Mouse (Mus musculus) gastrocnemius, adult 18-20 months (tissue): ENCODE measurements around the gene Gdpd3. TPM values are rescaled to one million over a fixed set of nuclear protein-coding genes. Genes with fewer than 3 reads are reported as not detected.
"Not testable (repeated sequence)": the region's sequence is repeated elsewhere in the genome, so short reads cannot be mapped to it uniquely, and the experiment has no call there.

Source experiments
- DNase-seq: peaks from one replicate; pipeline ENCODE4 v3.0.0; 2021; ENCODE audit warnings: low spot score
- total RNA-seq, 2 experiments: library from RNA; stranded (reverse); gene quantifications; 2 replicates each; pipeline ENCODE4 v1.2.3; 2021

The Gdpd3 gene
- total RNA-seq, 2 experiments from 2014 or later: 0.46 TPM; not detected in 1

- peak; percentile 72 for DNase-seq
Observed at GRCm38 (mm10) chr7:126760391-126760802, 5.7 kb upstream of the Gdpd3 start.

DNA sequence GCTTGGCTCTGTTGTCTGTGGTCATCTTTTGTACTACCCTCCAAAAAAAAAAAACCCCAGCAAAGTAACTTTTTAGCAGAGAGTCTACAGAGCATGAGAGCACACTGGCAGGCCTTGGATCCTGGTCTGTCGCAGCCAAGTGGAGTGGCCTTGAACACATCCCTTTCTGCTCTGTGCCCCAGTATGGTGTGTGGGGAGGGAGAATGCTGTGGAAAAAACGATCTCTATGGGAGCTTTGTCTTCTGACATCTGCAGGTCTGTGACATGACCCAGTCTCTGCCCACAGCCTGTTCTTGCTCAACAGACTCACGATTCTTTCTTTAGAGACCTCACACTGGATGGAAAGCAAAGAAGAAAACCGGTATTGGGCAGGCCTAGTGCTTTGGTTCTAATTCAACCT is 5.2 kb upstream of the Gdpd3 start:
- no peak for DNase-seq

DNA sequence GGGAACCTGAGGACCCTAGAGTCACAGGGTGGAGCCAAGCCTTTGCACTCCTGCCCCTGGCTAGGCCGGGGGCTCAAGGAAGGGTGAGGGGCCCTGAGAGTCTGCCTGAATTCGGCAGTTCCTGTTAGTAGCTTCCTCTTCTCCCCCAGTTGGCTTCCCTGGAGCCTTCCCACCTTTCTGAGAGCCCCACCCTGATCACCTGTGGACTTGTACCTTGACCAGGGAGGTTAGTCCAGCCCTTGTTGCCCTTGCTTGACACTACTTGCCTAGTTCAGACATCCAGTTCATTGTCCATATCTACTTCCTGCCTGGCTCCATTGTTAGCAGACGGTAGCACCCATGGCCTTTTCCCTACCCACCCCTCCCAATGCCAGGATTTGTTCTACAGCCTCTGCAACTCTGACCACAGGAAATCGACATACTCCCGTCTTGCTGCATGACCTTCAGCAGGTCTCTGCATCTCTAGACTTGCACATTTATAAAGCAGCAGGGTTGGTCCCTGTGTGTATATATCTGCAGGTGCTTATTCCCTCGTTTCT is 4.5 kb upstream of the Gdpd3 start:
- DNase-seq: no peak

GRCm38 (mm10) chr7:126762471-126763008 is 3.6 kb upstream of the Gdpd3 start:
- no peak for DNase-seq

DNA sequence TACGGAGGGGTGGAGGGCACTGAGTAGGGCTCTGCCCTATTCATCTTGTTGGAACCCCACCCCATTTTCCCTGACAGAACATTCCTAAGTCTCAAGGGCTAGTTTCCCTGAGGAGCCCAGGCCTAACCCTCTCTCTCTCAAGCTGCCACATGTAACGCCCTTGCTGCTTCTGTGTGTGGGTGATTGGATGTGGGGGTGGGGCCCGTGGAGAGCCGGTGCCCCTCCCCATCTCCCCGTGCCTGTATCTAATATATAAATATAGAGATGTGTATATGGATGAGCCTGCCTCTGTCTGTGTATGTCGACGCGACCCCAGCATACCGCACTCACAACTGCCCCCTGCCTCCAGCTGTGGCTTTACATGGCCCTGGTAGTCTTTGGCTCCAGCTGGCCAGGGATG is 594 bp upstream of the Gdpd3 start:
- DNase-seq: no peak

GRCm38 (mm10) chr7:126767001-126767400 is 867 bp downstream of the Gdpd3 start:
- no peak for DNase-seq

DNA sequence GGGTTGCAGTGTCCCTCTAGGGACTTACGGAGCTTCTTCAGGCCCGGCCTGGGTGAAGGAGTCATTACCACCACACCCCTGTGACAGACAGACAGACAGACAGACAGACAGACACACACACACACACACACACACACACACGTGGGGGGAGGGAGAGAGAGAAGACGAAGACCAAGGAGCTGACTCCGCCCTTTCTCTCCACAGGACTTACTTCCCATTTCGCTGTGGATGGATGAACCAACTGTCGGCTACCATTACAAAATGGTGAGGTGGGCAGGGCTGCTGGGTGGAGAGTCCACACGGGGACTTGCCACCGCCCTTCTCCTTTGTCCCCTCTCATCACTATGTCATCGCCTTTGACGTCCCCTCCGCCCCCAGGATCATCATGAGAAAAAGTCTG is 4.7 kb downstream of the Gdpd3 start:
- no peak for DNase-seq

- DNase-seq: no peak
Observed at GRCm38 (mm10) chr7:126773351-126773750, 7.2 kb downstream of the Gdpd3 start.

DNA sequence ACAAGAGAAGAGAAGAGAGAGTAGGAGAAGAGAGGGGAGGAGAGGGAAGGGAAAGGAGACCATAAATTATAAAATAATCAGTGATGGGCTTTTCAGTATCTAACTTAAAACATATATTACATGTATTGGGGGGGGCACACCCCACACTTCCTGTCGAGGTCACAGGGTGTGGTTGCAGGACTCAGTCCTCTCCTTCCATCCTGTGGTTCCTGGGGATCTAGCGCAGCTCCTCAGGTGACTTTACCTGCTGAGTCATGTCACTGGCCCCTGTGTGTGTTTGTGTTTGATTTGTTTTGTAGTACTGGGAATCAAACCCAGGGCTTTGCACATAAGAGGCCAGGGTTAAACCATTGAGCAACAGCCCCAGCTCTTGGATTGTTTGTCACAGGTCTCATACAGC is 8.3 kb downstream of the Gdpd3 start:
- no peak for DNase-seq

- no peak for DNase-seq
Observed at GRCm38 (mm10) chr7:126775185-126775977, 9.2 kb downstream of the Gdpd3 start.

GRCm38 (mm10) chr7:126775978-126776234 is 9.8 kb downstream of the Gdpd3 start:
- DNase-seq: no peak

GRCm38 (mm10) chr7:126776598-126777057 is 10.5 kb downstream of the Gdpd3 start, which contains the start of gene Ypel3:
Gene Ypel3 (plus strand): TSS chr7:126776955.
- peak; percentile 95 for DNase-seq

DNA sequence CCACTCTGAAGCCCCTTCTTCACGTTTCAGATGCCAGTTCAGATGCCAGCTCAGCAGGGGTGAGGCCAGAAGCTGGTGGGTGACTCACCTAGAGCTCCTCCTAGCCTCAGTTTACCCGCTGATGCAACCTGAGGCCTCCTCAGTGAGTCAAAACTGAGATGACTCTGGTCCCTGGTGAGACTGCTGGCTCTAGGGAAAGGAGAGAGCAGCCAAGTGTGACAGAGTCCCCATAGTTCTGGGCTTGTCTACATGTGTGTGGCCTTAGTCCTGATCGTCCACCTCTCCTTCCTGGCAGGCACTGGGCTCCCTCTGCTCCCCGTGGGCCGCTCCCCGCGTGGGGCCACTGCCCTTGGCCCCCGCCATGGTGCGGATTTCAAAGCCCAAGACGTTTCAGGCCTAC is 11.3 kb downstream of the Gdpd3 start:
- peak; percentile 36 for DNase-seq

DNA sequence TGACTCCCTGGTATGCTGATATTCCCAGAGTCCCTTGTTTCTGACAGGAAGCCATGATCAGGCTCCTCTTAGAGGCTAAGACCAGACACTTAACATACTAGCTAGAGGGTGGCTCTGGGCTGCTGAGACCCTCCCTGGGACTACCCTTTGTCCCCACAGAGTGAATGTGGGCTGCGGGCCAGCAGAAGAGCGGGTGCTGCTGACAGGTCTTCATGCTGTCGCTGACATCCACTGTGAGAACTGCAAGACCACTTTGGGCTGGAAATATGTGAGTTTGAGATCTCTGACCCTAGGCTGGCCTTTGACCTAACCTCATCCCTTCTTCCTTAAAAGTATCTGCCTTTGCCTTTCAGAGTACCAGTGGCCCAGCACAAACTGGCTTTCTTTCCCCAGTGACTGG is 12.0 kb downstream of the Gdpd3 start:
- no peak for DNase-seq

DNA sequence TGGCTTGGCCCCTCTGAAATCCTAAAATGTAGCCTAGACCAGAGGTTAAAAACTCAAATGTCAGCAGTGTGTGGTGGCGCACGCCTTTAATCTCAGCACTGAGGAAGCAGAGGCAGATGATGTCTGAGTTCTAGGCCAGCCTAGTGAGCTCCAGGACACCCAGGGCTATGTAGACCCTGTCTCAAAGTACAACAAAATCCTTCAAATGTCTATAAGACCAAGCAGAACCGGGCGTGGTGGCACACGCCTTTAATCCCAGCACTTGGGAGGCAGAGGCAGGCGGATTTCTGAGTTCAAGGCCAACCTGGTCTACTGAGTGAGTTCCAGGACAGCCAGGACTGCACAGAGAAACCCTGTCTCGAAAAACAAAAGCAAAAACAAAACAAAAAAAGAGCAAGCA is 13.0 kb downstream of the Gdpd3 start:
- DNase-seq: not testable (repeated sequence)

DNA sequence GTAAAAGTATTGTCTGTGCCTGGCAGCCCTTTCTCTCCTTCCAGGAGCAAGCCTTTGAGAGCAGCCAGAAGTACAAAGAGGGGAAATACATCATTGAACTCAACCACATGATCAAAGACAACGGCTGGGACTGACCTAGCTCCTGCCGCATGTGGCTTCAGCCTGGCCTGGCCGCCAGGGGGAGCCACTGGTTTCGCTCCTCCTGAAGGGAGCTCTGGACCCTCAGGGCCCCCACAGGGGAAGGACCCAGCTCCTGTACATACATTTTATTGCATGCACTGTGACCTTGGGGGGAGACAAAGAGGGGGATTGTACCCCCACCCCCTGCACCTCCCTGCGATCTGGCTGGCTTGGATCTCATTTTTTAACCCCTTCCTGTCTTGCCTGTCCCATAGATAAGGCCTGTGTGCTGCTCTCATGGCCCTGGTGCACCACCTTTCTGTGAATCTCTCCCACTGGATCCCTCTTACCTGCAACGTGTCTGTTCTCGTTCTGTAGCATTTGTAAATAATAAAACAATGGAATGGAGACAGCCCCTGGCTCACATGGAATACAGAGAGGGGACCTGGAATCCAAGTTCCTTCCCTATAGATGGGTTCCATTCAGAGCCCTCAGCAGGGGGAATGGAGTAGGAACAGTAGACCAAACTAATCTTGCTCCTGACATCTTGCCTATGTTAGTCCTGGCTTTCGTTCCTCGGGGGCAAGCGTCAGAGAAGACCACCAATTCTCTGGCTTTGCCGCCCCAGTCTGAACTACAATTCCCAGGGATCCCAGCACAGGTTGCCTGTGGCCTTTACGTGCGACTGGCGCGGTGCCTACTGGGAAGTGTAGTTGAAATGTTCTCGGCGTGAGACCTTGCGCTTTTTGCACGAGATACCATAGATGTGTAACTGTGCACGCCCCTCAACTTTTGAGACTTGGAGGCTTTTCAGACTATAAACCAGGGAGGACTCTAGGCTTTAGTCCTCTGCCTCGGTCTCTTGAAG is 14.1 kb downstream of the Gdpd3 start:
- peak; percentile 84 for DNase-seq

DNA sequence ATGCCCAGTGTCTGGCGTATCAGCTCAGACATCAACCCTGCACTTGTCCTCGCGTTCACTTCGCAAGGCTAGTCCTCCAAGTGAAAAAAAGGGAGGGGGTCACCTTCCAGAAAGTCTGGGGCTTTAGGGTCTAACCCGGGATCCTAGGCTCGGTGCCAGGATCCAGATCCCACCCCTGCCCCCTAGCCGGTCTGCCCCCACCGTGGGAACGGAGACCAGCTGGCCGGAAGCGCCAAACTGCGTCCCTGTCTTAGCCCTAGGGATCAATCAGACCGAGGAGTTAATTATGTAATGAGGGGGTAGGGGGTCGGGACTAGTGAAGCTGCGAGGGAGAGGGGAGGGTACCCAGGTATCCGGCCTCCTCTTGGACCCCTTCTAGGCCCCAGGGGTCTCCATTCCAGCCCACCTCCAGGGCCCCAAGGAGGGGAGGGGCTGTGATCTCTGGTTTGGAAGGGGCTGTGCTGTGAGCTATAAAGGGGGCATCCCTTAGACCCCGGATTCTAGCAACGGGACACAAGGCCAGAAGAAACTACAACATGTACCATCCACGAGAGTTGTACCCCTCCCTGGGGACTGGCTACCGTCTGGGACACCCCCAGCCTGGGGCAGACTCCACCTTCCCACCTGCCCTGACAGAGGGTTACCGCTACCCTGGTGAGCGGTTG is 15.0 kb downstream of the Gdpd3 start, which contains the start of gene Tbx6:
TSS of gene Tbx6 (plus strand) at position 513 of the 665 bp plus-strand sequence.
- no peak for DNase-seq

DNA sequence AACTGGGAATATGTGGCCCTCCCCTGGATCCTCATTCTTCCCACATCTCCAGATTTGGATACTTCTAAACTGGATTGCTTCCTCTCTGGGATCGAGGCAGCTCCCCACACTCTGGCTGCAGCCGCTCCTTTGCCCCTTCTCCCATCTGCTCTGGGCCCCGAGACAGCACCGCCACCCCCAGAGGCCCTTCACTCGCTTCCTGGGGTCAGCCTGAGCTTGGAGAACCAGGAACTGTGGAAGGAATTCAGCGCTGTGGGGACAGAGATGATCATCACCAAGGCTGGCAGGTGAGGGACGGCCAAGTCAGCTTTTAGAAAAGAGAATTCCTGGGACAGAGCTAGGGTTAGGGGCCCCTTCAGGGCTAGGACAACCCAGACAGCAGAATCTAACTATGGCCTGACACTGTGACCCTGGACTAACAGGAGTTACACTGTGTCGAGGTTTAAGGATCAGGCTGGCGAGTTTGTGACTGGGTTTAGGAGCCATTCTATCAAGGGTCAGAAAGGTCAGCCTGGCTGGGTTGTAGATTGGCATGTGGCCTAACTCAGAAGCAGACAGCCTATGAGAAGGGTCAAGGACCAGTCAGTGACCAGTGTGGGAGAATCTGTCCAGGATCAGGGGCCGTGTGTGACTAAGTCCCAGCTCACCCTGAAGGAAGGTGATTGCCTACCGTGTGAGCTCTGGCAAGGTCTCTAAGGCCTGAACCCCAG is 15.7 kb downstream of the Gdpd3 start:
- no peak for DNase-seq

DNA sequence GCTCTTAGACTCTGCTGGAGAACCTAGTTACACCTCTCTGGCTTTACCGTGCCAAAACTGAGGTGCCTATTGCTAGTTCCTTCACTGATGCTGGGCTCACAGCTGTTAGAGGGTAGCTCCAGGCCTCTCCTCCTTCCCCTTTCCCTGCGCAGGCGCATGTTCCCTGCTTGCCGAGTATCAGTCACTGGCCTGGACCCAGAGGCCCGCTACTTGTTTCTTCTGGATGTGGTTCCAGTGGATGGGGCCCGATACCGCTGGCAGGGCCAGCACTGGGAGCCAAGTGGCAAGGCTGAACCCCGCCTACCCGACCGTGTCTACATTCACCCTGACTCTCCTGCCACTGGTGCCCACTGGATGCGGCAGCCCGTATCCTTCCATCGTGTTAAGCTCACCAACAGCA is 16.6 kb downstream of the Gdpd3 start:
- no peak for DNase-seq

DNA sequence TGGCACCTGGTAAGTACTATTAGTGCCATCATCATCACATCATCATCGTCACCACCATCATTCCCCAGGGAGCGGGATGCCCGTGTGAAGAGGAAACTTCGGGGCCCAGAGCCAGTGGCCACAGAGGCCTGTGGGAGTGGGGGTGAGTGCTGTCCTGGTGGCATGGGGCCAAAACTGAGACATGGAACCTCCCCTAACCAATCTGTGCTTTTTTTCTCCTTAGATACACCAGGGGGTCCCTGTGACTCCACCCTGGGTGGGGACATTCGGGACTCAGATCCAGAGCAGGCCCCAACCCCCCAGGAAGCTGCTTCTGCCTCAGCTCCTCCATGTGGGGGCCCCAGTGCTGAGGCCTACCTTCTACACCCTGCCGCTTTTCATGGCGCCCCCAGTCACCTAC is 18.3 kb downstream of the Gdpd3 start:
- DNase-seq: no peak

- DNase-seq: no peak
Observed at GRCm38 (mm10) chr7:126785056-126785455, 18.9 kb downstream of the Gdpd3 start.
